ENCODE assay signal across 1 mouse cellular context in the genomic region with DNA sequence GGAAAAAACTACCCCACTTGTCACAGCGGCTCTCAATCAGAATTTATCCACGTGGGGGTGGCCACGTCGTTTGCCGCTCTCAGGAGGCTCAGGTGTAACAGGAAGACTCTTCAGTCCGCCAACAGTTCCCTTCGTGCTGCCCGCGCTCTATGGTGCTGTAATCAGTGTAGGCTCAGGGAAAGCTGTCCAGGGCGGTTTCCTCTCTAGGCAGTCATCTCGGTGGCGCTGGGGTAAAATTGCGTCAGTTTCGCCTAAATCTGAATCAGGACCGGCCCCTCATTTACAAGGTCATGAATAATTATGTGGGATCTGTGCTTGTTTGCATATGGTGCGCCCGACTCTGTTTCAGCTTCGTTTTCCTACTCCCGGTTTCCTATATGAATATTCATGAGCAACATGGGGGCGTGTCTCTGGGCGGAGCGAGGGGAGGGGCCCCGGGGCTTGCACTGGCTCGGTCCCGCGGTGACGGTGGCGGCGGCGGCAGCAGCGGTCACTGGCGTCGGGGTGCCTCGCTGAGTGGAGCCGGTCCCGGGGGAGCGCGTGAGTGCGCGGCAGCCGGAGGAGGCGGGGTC.
A peak's percentile ranks its signal among the peaks of the same experiment; 100 is the strongest.
TF ChIP-seq lines count a peak whose summit lies in the region.

A gene (plus strand): TSS at position 427 of the 572 bp plus-strand sequence.

TF ChIP-seq in myocyte, 11 proteins besides CTCF, POLR2A, EP300 and RAD21 (continued from another document):
- peak; percentile 86 for TF ChIP-seq POLR2AphosphoS2 (IDR thresholded peaks at IDR 0.05; ENCODE audit: insufficient read length, low read depth)
- TF ChIP-seq TCF12 (IDR thresholded peaks at IDR 0.05; ENCODE audit: insufficient read depth, poor library complexity, severe bottlenecking), result no peak
- TF ChIP-seq CEBPB (IDR thresholded peaks at IDR 0.05; ENCODE audit: insufficient read depth, poor library complexity, severe bottlenecking), result peak; percentile 82
